Mouse (Mus musculus): Measurements from ENCODE around the gene Zfp366.
A peak's percentile ranks its signal among the peaks of the same experiment; 100 is the strongest.

The Zfp366 gene

DNA sequence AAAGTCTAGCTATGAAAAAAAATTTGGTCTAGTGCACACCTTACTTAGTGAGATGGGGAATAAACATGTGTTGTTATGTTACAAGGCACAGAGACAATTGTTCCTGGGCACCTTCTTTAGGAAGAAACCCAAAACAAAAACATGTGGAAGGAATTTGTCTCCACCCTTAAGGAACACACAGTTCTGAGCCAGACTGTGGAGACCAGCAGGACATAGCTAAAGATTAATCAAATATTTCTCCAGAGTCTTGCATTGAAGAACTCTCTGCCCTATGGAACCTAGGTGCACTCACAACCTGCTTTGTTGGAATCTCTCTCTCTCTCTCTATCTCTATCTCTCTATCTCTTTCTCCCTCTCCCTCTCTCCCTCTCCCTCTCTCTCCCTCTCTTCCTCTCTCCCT, 69.6 kb downstream of the Zfp366 start:
- DNase-seq (ENCODE audit: low read depth) = no peak

DNA sequence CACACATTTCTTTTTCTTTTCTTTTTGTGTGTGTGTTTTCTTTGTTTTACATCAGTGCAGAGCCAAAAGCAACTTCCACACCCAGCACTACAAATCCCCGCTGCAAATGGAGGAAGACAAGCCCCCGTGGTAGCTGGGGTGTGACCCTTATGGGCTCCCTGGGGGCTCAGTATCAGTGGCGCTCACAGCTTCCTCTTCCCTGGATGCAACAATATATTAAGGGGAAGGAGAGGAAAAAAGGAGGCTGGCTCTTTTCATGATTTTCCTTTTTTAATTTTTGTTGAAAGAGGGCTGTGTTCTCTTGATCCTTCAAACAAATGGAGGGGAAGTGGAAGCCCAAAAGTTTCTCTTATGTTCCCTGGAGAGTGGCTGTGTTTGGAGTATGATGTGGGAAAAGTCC, 70.2 kb downstream of the Zfp366 start:
- DNase-seq (ENCODE audit: low read depth) = no peak

DNA sequence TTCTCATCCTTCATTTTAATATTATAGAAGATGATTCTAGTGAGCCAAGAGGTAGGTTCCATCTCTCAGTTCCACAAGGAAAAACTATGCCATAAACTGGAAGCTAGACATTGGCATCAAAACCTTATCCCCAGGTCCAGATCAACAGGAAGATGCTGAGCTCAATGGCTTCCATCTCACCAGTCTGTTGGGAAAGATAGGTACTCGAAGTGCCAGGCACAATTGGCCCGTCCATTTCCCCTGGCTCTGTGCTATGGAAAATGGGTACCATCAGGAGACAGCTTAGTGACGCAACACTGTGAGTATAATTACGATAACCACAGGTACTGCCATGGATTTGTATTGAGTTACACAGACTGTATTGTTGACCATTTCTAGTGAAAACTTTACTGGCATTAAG, 72.3 kb downstream of the Zfp366 start:
- DNase-seq (ENCODE audit: low read depth) = no peak

DNA sequence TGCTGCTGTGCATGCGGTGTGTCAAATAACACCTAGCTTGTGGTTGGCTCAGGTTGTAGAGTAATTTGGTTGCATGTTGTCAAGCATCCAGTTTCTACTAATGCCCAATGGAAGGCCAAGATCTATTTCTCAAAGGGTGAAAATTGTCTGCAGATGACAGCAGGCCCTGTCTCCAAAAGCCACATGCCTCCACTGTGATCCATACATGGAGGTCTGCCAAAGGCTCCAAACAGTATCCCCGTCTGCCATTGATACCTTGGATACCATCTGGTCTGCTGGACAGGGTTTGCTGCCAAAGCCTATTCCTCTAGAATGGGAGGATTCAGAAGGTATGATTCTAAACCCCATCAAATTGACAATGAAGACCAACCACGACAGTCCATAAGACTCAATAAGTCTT, 74.1 kb downstream of the Zfp366 start:
- DNase-seq (ENCODE audit: low read depth) = no peak

GRCm38 (mm10) chr13:99259502-99260174, 75.0 kb downstream of the Zfp366 start:
- DNase-seq (ENCODE audit: low read depth) = no peak

DNA sequence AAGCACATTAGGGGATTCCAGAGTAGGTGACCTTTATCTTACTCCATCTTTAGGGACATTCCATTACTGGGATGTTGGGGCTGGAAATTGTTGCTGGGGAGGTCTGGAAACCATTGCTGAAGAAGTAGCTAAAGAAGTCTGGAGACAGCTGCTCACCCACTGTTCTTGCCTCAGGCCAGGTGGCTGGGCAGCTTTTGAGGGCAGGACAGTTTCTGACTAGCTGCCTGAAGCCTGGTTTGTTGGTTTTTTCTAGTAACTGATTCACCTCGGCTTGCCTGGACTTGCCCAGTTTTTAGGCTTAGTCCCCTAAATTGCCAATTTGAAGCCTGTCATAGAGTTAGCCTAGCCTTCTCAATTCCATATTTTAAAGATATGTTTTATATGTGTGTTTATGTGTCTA, 77.8 kb downstream of the Zfp366 start:
- DNase-seq (ENCODE audit: low read depth) = no peak

DNA sequence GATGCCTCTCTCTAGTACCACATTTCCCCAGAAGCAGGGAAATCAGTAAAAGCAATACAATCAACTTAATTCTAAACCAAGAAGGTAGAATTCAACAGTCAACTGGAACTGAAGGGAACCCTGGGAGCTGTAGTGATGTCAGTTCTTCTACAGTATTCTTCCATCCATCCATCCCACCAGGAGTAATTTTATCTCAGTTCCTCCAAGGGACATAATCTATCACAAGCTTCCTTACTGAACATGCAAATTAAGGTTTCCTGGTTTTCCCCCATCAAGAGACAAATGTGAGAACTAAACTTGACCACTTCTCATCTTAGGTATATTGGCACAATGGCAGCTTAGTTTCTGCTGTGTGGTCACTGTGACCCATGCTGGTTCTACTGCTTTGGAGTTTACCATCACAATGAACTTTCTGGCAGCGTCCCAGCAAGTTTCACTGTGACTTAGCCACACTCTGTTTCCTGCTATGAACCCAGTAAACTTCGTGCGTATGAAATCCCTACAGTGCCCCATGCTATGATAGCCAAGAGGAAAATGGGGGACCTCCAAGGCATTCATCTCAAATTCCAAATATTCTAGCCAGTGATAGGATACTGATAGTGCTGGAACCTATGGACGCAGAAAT, 78.6 kb downstream of the Zfp366 start:
- DNase-seq (ENCODE audit: low read depth) = no peak

- no peak for DNase-seq (ENCODE audit: low read depth)
These were observed 79.9 kb downstream of the Zfp366 start for GRCm38 (mm10) chr13:99264483-99264882.

- no peak for DNase-seq (ENCODE audit: low read depth)
These were observed 87.4 kb downstream of the Zfp366 start for GRCm38 (mm10) chr13:99272046-99272445.

DNA sequence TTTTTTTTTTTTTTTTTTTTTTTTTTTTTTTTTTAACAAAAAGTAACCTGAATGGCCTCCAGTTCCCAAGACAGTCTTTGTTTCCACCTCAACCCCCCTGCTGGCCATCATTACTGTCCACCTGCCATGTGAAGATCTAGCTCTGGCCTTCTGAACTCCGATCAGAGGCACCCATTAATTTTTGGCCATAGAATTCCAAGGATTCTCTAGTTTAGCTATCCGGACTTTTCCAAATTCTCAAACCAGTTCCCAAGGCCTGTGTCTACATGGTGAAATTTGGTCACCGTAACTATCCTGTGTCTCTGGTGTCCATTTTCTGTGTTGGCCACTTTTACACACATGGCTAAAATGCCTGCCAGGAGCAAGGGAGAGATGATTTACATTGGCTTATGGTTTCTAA, 92.9 kb downstream of the Zfp366 start:
- DNase-seq (ENCODE audit: low read depth) = no peak

DNA sequence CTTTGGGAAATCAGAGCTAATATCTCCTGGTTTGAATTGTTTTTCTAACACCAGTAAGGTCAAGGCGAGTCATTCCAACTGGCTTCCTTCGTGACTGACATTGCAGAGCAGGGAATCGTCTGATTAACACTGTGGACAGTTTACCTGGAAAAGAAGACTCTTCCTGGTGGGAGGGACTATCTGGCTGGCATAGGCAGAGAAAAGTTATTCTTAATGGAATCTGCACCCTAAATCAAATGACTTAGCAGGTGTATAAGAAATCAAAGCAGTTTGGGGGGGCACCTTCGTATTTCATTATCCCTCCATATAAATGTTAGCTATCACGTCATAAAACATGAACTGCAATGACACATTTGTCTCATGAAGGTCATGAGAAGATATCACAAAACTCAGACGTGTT, 93.9 kb downstream of the Zfp366 start:
- no peak for DNase-seq (ENCODE audit: low read depth)

- no peak for DNase-seq (ENCODE audit: low read depth)
These were observed 94.7 kb downstream of the Zfp366 start for GRCm38 (mm10) chr13:99279351-99279750.

DNA sequence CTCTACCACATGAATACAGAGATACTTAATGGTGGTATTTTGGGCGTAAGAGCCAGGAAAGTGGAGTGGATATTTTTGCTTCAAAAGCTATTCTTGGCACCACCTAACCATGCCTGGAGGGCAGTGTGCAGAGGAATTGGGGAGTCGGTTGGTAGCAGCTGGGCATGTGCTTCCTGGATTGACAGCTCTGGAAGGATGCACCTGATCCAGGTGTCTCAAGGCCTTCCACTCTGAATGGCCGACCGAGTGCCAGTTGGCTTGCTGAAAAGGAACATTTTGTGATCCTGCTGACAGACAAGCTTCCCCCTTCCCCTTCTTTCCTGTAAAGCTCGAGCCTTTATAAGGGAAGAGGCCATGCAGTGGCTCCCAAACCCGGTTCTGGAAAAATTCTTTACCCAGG, 98.3 kb downstream of the Zfp366 start:
- DNase-seq (ENCODE audit: low read depth) = no peak

DNA sequence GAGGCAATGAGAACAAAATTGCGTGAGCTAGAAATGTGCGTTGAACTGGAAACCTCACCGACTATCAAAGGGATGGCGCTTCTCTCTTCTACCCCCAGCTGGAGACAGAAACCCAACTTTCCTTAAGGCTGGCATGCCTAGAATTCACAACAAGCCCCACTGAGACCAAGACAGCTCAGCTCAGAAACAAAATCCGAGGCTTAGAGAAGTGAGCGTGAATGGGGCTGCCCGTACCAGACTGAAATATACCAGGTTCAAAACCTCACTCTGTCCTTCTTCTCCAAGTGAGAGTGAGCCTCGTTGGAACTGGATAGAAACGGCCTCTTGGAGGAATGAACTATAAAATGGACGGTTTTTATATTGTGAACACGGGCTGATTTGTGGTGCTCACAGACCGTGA, 99.3 kb downstream of the Zfp366 start:
- no peak for DNase-seq (ENCODE audit: low read depth)

DNA sequence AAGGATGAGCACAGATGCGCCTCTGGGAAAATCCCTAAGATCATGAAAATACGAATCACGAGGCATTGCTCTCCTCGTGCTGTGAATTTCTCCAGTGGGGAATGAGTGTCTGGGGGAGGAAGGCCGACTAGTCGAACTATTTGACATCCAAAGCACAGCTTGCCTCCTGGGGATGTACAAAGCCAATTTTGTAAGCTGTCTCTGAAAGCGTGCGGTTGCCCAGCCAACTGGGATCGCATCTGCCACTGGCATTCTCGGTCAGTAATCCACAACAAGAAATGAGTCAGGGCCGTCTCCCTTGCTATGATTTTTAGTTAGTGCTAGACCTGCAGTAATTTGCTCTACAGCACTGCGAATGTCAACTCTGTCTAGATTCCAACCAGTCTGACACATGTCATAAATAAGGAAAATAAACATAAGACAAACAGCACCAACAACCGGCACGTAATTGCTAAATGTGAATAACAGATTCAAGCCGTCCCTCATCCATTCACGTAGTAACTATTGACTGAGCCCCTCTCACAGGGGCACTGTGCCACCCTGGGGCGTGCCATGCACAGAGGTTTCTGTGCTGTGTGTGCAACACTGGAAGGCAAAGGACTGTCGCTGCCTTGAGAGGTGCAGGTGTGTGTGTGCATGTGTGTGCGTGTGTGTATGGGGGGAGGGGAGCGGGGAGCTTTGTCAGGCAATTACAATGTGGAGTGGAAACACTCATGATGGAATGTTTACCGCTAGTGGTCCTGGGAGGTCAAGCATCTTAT, 100.0 kb downstream of the Zfp366 start:
- DNase-seq (ENCODE audit: low read depth) = peak; percentile 30

GRCm38 (mm10) chr13:99285241-99285640, 100.6 kb downstream of the Zfp366 start:
- DNase-seq (ENCODE audit: low read depth) = no peak

- no peak for DNase-seq (ENCODE audit: low read depth)
These were observed 102.6 kb downstream of the Zfp366 start for GRCm38 (mm10) chr13:99287207-99287606.

DNA sequence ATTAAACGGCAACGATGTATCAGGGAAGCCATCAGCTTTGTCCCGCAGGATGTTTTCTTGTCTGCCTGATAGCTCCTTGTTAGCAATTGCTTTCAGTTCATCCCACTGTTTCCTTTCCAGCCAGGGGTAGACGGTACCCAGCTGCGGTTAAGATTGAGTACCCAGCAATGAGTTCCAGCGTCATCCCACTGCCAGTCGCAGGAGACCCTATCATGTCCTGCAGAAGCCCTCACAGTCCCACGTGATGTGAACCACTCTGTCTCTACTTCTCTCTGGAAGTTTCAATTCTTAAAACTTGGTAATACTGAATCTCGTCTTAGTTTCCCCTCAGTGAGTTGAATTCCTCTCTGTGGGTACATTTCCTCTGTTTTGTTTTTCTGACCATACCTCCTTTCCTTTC, 103.2 kb downstream of the Zfp366 start:
- DNase-seq (ENCODE audit: low read depth) = no peak

GRCm38 (mm10) chr13:99290766-99291165, 106.1 kb downstream of the Zfp366 start:
- no peak for DNase-seq (ENCODE audit: low read depth)

- DNase-seq (ENCODE audit: low read depth) = no peak
These were observed 109.6 kb downstream of the Zfp366 start for GRCm38 (mm10) chr13:99294176-99294575.

DNA sequence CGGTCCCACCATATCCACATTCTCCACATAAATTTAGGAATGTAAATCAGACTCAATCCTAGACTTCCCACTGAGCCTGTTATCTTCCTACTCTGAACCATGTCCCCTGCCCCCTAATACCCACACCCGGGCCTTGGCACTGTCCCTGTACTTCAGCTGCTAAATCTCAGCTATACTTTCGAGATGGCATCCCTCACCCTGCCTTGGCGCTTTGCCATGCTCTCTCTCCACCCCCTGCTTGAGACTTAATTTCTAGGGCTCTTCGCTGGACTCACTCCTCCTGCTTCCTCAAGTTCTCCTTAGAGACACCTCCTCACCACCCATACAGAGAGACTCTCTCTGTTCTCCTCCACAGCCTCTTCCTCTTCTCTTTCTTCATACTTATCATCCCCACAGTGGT, 115.3 kb downstream of the Zfp366 start:
- no peak for DNase-seq (ENCODE audit: low read depth)

Data from fibroblast of lung, adult 2 months (primary cell).